Mouse (Mus musculus): ENCODE measurements around the gene Runx2.

Runx2 gene

DNA sequence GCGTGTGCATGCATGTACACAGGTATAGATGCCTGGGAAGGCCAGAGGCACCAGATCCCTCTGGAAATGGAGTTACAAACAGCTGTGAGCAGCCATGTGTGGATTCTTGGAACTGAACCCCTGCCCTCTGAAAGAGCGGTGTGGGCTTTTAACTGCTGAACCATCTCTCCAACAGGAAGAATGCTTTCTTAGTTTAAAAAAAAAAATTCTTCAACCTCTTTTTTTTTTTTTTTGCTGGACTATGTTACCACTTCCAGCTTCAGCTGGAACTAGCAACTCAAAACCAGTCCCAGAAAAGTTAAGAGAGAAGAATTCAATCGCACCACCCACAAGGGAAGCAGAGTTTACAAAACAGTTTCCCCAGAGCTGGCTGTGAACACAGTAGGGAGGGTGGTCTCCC, 295.2 kb downstream of the Runx2 start:
- no peak for DNase-seq

DNA sequence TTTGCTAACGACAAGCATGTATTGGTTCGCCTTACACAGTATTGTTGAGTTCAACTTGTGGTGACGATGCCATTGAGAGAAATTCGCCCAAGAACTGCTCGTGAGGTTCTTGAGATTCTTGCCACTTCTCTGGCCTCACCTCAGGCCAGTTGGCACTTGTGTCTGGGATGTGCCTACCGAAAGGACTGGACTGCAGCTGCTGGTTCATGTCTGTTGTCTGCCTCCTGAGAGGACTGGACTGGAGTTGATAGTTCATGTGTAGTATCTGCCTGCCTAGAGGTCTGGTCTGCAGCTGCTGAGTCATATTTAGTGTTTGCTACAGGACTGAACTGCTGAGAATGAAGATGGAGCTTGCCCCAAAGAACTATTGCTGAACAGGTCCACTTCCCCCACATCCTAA, 296.4 kb downstream of the Runx2 start:
- DNase-seq: no peak

DNA sequence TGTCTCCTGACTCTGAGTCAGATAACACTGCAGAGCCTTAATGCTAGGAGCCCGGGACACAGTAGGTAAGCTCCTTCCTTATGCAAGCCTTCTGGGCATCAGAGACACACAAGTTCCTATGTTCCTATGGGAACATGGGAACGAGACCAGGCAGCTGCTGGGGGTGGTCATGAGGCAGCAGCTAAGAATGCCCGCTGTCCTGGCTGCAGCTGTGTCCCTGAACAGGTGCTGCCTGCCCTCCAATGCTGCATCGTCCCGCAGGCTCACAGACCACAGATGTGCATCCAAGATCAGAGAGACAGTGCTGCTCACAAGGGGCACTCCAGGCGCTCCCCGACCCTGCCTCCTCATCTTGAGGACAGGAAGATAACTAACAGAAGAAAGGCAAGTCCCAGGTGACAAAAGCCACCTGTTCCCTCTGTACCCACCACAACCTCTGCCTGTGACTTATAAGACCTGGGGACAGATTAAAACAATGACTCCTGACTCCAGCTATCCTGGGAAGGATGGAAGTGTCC, 306.3 kb downstream of the Runx2 start:
- no peak for DNase-seq

DNA sequence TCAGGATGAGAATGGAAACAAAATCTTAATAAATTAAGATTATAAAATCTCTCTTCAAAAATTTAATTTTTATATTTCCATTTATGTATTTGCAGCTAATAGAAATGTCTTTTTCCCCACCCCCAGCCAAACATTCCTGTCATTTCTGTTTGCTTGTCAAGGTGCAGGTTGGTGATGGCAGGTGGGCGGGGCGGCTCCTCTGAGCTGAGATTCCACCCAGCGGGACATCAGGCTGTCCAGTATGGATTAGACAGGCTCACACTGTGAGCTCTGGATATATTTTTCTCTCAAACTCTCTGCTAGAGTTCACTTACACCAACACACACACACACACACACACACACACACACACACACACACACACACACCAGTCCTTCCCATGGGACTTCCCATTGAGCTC, 306.9 kb downstream of the Runx2 start:
- no peak for DNase-seq

DNA sequence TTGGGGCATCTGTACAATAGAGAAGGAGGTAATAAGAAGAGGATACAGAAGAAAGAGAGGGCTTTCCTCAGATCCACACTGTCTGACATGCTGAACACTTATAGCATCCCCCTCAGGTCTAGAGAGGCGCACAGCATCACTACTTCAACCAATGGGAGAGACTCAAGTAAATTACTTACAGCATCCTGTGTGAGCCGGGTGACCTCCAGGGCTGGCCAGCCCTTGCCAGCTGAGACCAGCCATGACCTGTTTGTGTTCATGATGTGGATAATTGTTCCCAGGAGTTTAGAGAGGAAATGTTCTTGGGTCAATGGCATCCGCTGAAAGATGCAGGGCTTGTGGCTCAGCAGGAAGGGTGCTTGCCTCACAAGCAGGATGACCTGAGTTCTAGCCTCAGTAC, 308.1 kb downstream of the Runx2 start:
- no peak for DNase-seq

DNA sequence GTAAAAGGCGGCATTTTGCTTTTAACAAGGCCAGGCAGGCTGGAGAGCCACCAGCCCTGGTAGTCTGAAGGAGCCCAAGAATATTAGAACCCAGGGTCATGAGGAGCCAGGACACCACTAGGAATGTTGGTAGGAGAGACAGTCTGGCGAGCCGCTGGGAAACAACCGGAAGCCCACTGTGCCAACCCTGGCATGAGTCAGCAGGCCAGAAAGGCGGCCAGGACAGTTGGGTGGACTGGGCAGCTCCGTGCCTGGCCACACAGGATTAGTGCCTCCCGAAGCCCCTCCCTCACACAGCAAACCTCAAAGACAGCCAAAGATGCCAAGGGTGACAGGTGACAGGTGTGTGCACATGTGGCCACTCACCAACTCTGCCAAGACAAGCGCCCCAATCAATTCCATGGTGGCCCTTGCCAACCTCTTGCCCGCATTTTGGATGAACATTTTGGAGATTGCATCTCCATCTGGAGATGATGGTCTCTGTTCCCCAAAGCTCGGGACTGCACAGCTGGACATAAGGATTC, 309.7 kb downstream of the Runx2 start:
- no peak for DNase-seq

DNA sequence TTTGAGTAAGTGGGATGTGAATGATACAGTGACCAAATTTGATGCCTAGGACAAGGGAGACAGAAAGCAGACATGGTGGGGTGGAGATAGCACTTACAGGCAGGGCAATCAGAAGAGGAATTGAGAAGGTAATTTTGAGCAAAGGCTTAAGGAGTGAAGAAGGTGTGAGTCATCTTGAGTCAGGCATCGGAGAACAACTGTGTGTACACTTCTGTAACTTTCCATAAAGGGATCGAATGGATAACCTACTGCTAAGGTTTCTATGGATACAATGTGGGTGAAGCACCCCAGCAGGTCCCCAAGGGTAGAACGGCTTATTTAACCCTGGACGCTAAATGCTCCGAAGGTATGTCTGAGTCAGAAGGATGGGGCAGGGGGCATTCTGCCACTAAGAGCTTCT, 312.4 kb downstream of the Runx2 start:
- DNase-seq: no peak

DNA sequence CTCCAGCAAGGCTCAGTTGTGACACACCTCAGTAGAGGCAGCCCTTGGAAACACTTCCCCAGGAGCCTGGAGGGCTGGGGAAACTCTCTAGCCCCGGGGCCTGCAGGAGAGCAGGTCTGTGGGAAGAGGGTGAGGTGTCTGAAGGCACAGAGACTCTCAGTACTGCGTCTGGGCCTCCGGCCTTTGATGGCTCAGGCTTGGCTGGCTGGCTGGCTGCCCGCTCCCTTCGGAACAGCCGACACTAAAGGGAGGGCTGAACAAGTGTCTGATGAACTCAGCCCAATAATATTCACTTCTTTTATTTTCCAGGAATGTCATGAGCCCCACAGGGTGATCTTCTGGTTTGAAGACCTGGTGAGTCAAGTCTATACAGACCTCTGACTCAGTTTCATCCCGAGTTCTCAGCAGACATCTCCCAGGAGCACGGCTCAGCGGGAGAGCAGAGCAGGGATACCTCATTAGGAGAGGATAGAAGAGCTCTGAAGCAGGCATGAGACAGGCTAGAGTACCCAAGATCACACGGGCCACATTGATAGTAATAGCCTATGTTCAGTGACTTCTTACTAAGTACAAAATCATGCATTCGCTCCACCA, 314.2 kb downstream of the Runx2 start:
- no peak for DNase-seq

DNA sequence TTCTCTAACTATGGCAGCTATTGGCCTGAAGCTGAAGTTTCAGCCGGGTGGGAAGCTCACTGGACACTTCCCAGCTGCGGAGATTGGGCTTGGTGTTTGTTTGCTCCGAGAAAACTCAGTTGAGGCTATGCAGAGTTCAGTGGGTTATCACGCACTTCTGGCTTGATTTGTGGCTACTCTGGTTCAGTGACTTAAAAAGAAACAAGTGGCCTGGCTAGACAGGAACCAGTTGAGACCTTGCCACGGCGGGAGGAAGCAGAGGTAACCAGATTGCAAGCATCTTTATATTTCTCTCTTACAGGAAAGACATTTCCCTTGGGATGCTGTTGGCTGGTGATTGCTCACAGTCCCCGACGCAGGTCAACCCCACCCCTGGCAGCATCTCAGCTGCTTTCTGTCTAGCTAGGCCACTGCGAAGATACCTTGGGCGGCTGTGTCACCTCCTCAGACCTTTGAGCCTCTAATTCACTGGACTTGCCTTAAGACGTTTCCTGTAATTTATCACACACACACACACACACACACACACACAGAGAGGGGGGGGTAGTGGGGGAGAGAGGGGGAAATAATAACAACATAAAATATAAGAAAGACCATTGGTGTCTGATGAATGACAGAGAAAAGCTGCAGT, 324.3 kb downstream of the Runx2 start:
- DNase-seq: peak; percentile 36

DNA sequence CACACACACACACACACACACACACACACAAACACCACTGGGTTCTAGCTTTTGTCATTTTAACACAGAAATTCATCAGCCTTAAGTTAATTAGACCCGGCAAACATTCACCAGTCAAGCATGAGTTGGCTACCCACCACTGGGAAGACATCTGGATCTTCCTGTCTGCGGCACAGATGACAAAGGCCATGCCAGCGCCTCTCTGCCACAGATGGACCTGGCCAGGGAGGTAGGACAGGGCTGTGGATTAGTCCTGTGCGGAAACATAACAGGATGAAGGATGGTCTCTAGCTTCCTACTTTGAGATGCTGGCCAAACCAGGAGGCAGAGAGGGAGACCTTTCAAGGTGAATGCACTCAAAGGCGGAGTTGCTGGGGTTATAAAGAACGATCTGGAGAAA, 325.3 kb downstream of the Runx2 start:
- no peak for DNase-seq

DNA sequence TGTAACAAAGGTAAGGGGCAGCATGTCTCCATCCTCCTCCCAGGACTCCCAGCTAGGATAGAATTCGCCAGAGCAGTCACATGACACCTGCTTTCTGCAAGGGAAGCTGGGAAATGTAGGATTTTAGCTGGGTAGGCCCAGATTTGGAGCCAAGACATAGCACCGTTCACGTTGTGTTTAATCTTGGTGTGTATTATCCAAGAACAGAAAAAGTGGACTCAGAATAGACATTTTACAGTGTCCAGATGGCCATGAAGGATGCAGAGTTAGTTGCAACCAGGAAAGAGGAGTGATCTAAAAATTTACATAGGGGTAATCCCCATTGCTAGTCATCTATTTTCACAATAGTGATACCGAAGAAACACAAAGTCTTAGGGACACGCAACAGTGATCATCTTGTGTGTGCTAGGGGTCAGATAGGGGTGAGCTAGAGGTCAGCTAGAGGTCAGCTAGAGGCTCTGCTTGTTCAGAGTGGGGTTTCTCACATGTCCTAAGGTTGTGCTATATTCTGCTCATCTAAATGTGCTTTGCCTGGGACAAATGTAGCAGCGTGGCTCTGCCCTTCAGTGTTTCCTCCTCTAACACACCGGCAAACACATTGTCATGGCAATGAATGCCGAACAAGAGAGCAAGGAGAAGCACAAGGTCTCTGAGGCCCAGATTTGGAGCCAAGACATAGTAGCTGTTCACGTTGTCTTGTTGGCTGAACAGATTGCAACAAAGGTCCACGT, 326.9 kb downstream of the Runx2 start:
- no peak for DNase-seq

DNA sequence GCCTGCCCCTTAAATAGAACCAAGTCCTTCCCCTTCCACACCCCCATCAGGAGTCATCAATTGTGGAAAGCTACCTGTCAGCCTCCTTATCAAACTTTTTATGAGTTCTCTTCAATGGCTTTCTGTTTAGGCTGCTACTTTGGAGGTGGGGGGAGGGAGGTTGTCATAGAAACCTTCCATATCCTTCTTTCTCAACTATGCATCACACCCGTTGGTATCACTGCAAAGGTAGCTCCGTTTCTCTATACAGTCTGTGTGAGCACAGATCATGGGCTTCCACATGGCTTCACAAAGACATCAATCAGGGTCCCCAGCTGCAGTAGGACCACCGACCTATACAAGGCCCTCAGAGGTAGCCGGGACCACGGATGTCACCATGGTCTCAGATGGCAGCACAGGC, 329.3 kb downstream of the Runx2 start:
- no peak for DNase-seq

DNA sequence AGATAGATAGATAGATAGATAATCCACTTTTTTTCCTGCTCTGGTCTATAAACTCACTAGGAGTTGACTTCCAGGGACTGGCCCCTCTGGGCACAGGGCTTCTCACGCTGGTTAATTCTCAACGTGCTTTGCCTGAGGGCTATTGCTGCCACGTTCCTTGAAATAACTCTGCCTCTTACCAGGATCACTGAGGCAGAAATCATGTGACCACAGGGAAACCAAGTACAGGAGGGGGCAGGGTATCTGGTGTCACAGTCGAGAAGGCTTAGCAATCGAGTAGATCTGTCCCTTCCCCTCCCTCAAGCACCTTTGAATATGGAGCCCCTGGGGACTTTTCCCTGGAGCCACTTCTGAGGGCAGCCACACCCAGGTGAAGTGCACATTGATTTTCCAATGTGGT, 334.7 kb downstream of the Runx2 start:
- no peak for DNase-seq

DNA sequence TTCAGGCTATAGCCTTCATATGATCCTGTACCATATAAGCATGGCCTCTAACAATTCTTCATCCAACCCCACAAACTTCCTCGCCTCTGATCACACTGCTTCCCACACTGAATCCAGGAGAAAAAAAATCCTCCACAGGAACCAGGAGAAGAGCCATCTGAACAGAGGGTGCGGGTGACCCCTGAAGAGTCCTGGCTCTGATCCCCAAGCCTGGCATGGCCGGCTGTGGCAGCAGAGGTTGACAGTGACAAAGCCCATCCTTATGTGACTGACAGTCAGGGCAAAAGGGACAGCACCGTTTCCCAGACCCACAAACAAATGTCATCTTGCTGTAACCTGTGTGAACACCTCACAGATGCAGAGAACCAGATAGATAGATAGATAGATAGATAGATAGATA, 335.1 kb downstream of the Runx2 start:
- DNase-seq: no peak

DNA sequence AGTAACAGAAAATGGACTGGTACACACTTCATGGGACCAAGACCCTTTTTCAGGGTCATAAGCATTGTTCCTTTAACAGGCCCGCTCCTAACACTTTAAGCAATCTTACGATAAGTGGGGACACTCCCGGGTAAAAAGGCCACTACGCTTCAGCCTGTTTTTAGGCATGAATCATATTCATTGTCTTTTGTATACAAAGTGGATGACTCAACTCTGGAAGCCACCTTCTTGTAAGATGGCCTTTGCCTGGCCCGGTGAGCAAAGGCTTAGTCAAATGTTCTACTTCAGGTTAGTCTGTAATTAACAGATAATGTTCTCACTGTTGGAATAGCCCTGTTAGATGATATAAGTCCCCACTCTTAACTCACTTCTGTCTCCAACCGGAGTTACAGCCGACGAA, 338.7 kb downstream of the Runx2 start:
- no peak for DNase-seq

DNA sequence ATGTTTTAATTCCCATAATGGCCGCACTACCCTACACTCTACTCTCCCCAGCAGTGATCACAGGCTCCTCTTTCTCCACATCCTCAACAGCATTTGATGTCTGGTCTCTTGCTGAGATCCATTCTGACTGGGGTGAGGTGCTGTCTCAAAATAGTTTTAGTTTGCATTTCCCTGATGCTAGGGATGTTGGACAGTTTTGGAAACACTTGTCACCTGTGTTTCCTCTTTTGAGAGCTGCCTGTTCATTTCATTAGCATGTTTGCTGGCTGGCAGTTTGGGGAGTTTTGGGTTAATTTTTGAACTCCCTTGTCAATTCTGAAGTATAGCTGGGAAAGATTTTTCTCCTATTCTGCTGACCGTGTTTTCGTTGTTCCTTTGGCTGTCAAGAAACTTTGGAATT, 340.3 kb downstream of the Runx2 start:
- DNase-seq: no peak

DNA sequence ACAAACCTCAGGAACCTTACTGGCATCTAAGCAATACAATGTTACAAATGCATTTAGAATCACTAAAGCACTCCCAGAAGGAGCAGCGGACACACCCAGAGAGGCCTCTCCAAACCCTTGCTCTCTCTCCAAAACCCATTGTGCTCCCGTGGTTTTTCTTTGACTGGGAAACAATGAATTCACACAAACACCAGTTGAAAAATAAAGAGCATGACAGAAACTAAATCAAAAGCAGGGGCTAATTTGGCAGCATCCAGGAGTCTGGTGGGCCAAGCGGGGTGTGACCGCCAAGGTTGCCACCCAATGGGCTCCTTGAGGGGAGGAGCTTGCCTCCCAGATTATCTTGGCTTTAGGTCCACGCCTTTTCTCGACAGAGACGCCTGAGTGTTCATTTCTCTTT, 341.9 kb downstream of the Runx2 start:
- no peak for DNase-seq

DNA sequence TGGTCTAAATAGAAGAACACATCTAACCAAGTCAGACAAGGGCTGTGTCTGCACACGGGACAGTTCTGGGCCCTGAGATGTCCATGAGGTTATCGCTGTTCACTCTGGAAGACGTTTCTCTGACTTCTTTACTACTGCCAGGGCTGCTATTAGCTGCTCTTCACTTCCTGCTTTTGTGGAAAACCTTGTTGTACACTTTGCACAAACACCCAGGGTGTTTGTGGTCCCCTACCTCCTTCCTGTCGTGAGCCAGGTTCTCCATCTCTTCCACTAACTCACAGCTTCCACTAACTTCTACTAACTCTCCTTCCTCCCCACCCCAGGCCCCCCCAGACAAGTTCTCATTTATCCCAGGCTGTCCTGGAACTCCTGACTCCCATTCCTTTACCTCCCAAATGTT, 350.9 kb downstream of the Runx2 start:
- DNase-seq: no peak

DNA sequence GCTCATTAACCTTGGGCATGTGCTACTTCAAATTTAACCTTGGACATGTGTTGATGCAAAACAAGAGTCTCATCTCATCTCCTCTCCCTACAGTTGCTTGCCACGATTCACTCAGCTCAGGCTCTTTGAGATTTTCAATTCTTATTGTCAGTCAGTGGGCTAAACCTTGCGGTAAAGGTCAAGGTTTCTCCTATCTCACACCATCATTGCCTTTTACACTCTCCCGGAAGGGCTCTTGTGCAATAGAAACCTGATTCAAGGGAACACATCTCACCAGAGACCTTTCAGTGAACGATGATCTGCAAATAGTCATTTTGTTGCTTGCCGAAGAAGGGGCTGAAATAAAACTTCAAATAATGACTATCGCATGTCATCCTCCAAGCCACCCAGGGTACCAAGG, 354.4 kb downstream of the Runx2 start:
- no peak for DNase-seq

DNA sequence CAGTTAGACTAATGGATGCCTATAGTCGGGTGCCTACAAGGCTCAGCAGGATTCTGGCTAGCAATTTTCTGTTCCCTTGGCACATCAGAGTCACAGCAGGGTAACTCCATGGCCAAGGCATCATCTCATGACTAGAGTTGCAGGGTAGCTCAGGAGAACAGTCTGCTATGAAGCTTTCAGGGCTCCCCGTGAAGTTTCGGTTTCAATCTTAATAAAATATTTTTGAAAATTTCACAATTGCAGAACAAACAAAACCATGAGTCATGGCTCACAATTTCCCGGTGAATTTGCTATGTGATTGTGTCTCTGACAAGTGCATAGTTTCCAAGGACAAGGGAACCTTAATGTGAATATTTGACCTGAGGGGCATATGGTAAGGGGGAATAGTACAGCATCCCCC, 355.6 kb downstream of the Runx2 start:
- no peak for DNase-seq

DNA sequence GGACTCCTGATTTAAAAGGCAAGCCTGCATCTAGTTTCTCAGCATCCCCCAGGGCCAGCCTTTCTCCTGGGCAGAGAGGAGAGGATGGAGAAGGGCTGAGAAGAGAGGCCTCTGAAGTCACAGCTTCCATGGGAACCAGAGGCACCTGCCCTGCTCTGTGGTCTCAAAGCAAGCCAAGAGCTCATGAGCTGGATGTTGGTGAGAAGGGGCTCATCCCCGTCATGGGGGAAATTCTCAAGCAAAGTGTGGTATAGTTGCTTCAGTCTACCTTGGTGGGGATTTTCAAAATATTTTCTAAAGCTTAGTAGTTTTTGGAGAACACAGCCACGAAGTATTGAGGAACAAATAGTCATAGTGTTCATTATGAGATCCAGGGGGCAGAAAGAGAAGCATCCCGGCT, 357.9 kb downstream of the Runx2 start:
- no peak for DNase-seq

DNA sequence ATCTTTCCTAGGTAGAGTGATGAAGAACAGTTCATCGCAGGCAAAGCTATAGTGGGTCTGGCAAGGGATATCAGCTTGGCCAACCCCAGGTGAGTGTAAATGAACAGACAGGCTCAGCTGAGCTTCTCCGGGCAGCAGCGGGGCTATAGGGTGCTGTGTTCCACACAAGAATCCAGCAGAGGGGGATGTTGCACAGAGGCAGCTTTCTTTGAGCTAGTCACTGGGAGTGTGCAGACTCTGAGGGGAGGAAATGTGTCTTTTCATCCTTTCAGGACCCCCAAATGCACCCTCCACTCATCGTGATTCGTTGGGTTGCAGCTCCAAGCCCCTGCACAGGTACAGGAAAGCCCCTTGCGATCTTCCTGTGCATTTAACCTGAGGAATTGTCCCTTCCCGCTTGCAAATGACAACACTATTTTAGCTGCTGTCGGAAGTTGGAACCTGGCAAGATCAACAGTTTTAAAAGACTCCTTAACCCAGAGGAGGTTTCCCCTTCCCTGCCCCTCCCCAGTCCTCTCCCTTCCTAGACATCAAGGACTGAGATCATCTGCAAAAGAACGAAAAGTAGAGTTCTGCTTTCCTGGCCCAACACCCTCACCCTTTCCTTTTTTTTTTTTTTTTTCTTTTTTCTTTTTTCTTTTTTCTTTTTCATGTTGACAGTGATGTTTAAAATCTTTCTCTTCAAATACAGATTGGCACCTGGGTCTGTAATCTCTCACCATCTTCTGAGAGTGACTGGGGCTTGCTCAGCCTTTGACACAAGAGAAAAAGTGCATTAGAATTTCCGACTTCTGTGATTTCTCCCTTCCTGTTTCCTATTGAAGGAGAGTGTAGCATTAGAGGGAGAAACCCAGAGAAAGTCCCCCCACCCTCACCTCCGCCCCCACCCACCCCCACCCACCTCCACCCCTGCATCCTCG, 358.7 kb downstream of the Runx2 start:
- DNase-seq: peak; percentile 19

DNA sequence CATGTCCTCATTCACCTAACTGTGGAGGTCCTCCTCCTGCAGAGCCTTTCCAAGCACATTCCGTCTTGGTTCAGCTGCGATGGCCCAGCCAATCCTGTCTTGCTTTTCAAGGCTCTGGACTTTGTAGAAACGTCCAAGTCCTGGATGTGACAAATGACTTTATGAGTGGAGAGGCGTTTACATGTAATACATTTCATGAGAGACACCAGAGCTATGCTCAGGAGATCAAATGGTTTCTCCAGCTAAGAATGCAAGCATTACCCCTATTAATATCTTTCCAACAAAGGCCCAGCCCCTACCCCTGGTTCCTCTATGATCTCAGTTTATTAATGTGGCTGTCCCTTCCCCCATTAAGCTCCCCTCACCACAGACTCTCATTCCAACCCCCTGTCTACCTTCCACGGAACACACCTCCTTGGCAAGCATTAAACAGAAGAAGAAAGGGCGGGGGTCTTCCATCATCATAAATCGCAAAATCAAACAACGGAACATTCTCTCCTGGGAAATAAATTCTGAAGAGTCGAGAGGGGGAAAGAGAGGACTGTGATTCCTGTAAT, 364.6 kb downstream of the Runx2 start:
- DNase-seq: no peak
